Mouse (Mus musculus): Measurements from ENCODE around the gene Rptor. TPM values are rescaled to one million over a fixed set of nuclear protein-coding genes. Genes with fewer than 3 reads are reported as not detected.

Gene Rptor
- total RNA-seq (2021): 10 to 100 TPM; 50.2 to 61.3 TPM
- long read RNA-seq, partial matches to known transcripts: 11 of 14 reads
- long read RNA-seq, other reads (novel, unspliced or antisense): 3 of 14 reads

DNA sequence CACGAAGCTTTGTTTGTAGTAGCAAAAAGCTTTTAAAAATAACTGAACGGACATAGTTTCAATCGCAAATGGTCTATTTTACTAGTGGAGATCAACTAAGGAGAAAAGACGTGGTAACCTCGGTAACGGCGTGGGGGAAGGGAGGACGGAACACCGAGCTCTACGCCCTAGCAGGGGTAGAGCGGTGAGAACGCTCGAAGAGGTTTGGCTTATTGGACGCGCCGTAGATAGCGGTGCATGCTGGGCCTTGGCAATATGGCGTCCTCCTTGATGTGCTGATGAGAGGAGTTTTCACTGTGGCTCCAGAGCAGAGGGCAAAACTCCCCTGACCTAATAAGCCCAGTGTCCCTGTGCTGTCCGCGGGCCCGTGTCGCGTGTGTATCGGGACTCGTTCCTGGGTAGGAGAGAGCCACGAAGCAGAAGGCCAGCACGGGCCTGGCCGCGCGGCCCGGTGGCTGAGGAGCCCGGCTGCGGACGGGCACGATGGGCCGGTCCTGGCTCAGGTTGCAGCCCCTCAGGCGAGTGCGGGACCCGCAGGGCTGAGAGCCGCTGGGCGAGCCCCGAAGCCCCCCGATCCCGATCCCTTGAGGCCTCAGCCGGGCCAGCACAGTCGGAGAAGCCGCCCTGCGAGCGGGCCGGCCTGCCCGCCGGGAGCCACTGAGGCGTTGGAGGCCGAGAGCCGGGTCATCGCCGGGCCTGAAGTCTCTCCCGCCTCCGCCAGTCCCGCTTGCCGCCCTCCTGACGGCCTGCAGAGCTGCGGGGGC, at the start of gene Rptor:
TSS of gene Rptor (plus strand) at position 143 of the 764 bp plus-strand sequence.
- peak; percentile 99 for DNase-seq (ENCODE audit: low spot score in 2 of 2)

DNA sequence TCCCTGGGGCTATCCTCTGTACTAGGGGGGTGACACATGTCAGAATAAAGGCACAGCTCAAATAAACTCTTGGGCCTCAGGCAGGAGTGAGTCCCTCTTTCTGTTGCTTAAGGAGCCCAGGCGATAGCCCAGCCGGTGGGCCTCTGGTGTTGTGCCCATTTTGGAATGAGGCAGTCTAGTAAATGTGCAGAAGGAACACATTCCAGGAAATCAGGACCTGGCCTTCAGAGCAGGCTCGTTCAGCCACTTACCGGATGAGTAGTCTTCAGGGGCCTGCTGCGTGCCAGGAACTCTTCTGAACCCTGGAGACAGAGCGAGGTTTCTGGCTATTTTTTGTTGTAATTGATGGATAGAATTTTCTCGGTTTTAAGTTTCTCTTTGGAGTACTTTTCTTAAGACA, 48.0 kb upstream of the Rptor start:
- DNase-seq (ENCODE audit: low spot score in 2 of 2): no peak

DNA sequence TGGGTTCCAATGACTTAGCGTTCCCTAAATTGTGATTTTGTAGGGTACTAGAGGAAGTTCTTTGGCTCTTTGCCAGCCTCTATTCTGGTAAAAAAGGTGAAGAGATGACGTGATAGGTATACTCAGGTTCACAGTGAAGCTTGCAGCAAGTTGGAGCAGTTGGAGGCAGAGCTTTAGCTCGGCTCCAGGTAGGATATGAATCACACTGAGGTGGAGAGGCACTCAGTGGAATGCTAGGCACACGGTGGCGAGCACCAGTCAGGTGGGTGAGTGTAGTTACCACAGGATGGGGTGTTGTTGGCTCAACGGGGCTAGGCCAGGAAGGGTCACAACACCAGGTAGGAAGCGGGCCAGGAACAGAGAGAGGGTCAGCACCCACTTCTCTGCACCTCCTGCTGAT, 47.5 kb upstream of the Rptor start:
- no peak for DNase-seq (ENCODE audit: low spot score in 2 of 2)

GRCm38 (mm10) chr11:119557940-119558869, 44.5 kb upstream of the Rptor start:
- no peak for DNase-seq (ENCODE audit: low spot score in 2 of 2)

DNA sequence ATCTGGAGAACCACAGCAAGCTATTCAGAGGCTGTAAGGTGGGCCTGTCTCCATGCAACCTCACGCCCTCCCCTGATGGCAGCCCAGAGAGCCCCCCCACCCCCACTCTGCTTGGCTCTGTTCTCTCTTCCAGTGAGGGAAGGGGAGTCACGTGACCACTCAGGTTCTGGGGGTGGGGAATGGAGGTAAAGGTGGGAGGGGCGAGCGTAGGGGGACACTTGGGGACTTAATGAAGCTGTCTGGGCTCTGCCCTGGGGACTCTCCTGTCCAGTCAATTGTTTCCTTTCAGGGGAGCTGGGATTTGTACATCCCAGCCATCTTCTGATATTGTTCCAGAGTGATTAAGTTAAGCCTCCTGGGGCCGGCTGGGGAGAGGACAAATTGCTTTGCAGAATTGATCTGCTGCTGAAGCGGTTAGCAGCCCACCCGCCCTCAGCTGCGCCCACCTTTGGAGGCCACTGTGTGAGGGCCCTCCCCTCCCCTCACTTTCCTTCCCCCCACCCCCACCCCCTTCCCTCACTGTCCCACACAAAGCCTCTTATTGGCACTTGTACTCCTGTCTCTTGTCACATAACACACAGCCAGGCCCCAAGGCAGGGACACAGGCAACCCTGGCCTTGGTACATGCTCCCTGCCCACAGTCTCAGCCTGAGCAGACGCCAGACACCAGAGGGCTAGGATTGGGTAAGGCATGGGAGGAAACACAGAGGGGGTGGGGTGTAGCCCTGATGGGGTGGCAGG, 43.7 kb upstream of the Rptor start:
- DNase-seq (ENCODE audit: low spot score in 2 of 2): no peak

DNA sequence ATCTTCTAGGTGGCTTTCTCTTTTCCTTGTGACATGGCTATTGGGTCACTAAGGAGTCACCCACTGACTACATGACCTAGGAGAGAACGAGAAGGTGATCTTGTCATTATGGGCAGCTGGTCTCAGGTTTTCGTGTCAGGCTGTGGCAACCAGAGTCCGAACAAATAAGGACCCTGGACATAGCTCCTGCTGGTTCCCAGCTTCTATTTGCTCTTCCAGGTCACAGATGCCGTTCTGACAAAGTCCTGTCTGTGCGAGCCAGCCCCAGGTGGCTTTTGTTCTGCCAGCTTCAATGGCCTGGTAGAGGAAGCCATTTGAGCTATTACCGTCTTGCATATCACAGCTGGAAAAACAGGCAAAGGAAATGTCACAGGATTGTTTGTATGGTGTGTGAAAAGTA, 40.4 kb upstream of the Rptor start:
- DNase-seq (ENCODE audit: low spot score in 2 of 2): no peak

- DNase-seq (ENCODE audit: low spot score in 2 of 2): no peak
Observed at GRCm38 (mm10) chr11:119563166-119563565, 39.5 kb upstream of the Rptor start.

GRCm38 (mm10) chr11:119564383-119564782, 38.3 kb upstream of the Rptor start:
- DNase-seq (ENCODE audit: low spot score in 2 of 2): no peak

- no peak for DNase-seq (ENCODE audit: low spot score in 2 of 2)
Observed at GRCm38 (mm10) chr11:119565021-119565420, 37.7 kb upstream of the Rptor start.

- no peak for DNase-seq (ENCODE audit: low spot score in 2 of 2)
Observed at GRCm38 (mm10) chr11:119565684-119566083, 37.0 kb upstream of the Rptor start.

DNA sequence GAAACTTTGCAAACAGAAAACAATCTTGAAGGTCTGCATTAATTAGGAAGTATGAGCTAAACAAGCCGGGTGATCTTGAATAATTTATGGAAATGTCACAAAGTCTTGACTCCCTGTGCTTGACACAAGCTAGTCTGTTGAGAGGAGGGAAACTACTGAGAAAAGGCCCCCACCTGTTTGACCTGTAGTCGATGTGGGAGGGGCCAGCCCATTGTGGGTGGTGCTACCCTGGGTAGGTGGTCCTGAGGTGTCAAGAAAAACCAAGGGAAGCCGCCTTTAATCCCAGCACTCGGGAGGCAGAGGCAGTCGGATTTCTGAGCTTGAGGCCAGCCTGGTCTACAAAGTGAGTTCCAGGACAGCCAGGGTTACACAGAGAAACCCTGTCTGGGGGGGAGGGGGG, 36.5 kb upstream of the Rptor start:
- no peak for DNase-seq (ENCODE audit: low spot score in 2 of 2)

DNA sequence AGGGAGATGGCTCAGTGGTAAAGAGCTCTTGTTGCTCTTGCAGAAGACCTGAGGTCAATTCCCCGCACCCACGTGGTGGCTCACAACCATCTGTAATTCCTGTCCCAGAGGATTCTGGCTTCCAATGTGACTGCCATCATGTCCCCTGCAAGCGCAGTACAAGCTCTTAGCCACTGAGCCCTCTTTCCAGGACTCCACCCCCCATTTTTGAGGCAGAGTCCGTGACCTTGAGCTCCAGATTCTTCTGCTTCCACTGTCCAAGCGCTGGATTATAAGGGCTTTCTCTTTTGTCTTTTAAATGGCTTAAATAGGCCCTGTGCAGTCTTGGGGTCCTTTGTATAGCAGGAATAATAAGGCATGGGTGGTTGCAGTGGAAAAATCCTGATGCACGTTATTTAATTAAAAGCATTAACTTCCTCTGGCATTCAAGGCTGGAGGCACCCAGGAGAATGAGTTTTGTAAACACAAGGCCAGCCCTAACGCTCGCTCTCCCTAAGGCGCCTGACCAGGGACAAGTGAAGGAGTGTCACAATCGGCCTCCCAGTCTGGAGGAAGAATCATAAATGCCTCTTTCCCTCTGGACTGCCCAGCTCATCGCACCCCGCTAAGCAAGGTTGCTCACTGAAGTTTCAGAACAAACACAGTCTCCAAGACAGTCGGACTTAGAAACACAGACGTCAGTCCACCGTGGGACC, 30.2 kb upstream of the Rptor start:
- no peak for DNase-seq (ENCODE audit: low spot score in 2 of 2)

GRCm38 (mm10) chr11:119576855-119577254, 25.9 kb upstream of the Rptor start:
- no peak for DNase-seq (ENCODE audit: low spot score in 2 of 2)

GRCm38 (mm10) chr11:119577721-119578120, 25.0 kb upstream of the Rptor start:
- DNase-seq (ENCODE audit: low spot score in 2 of 2): no peak

DNA sequence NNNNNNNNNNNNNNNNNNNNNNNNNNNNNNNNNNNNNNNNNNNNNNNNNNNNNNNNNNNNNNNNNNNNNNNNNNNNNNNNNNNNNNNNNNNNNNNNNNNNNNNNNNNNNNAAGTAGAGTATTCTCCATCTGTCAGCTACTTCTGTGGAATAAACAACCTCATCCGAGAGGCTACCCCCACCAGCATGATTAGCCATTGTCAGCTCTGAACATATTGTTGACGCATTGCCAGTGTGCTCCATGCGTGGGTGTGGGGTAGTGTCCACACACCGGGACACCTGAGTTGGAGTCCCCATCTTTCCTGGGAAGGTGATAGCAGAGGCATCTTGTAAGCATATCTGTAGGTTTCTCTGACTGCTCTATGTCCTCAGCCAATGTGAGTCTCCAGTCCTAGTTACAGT, 16.2 kb upstream of the Rptor start:
- no peak for DNase-seq (ENCODE audit: low spot score in 2 of 2)

GRCm38 (mm10) chr11:119587112-119587511, 15.6 kb upstream of the Rptor start:
- DNase-seq (ENCODE audit: low spot score in 2 of 2): no peak

GRCm38 (mm10) chr11:119589242-119589641, 13.5 kb upstream of the Rptor start:
- no peak for DNase-seq (ENCODE audit: low spot score in 2 of 2)

DNA sequence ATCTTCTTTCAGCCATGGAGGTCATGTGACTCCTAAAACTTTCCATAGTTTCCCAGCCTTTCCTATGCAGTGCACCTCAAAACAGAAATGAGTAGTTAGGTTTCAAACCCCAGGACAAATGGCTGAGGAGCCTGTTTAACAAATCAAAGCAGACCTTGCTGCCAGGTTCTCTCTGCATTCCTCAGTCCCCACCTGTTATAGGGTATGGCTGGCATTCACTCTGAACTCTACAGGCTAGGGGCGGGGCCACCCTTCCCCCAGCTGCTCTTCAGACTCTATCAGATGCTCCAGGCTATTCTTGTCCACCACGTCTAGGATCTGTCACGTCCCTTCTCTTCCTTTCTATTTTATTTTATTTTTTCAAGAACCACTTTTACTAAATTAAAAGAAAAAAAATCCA, 8.7 kb upstream of the Rptor start:
- DNase-seq (ENCODE audit: low spot score in 2 of 2): no peak

DNA sequence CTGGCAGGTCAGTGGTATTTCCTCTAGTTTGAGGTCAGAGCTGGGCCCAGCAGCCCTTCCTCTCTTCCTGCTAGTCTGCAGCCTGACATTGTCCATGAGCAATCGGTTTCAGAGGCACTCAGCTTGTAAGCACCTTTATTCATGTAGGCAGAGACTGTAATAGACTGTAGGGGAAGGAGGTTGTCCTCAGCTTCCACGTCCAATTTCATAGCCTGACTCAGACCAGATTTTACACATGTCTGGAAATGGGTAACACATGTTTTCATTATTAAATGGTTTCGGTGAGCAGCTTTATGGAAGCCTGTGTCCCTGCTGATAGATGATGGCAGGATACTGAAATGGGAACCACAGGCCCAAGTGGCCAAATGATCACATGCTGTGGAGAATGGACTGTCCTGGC, 3.8 kb upstream of the Rptor start:
- DNase-seq (ENCODE audit: low spot score in 2 of 2): no peak

DNA sequence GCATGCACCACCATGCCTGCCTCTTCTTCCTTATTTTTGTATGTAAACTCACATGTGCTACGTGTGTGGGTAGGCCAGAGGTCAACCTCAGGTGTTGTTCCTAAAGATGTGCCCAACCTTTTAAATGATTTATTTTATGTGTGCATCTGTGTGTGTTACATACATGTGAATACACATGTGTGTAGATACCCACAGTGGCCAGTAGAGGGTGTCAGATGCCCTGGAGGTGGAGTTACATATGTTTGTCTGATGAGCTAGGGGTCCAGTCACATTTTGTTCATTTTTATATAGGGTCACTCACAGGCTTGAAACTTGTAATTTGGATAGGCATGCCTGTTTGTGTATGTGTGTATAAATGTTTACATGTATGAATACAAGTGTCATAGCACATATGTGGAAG, 2.4 kb upstream of the Rptor start:
- DNase-seq (ENCODE audit: low spot score in 2 of 2): no peak

GRCm38 (mm10) chr11:119602177-119602700, 466 bp upstream of the Rptor start:
- DNase-seq (ENCODE audit: low spot score in 2 of 2): no peak
